Mouse (Mus musculus) cortical plate, adult 2 months (tissue): ENCODE data around the gene Pdp2.

Experiments
- CTCF ChIP-seq: fragments of 200-500 bp; IDR thresholded peaks from 2 replicates; pipeline ENCODE4 v1.5.1; 2011; ENCODE audit warnings: mild to moderate bottlenecking, control low read depth, low read length; ENCODE audit not compliant: insufficient read depth; ENCODE audit errors: extremely low read depth
- POLR2A ChIP-seq: fragments of 200-500 bp; IDR thresholded peaks from 2 replicates; pipeline ENCODE4 v1.6.1; 2011; ENCODE audit warnings: mild to moderate bottlenecking, low read length, control low read depth; ENCODE audit not compliant: insufficient read depth; ENCODE audit errors: extremely low read depth

DNA sequence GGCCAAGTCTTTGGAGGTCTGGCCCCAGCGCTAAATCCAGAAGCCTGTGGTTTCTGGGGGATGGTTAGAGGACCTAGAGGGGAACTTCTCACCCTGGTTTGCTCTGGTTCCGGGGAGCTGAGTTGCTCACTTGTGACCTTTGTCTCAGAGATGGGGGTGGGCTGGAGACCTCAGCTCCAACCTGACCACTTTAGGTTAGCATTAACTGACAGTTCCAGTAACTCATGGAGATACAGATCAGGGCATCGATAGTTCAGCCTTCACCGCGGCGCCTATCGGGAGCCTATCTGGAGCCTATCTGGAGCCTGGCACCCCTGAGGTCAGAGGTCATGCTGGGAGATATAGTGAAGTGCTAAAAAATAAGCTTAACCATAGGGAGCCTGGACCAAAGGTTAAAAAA lies 34.0 kb upstream of the Pdp2 start:
- TF ChIP-seq POLR2A (no peak), CTCF (no peak)
